Mouse (Mus musculus) ES-E14 (cell line): ENCODE measurements around the gene Maob.

Source experiments
- CHD2 ChIP-seq: IDR thresholded peaks from 2 replicates; pipeline ENCODE4 v1.6.1; 2014; ENCODE audit warnings: mild to moderate bottlenecking, low read depth, low read length, inconsistent platforms
- HCFC1 ChIP-seq: IDR thresholded peaks from 2 replicates; pipeline ENCODE4 v1.6.1; 2012; ENCODE audit warnings: low read length, inconsistent platforms, borderline replicate concordance; ENCODE audit not compliant: insufficient read depth
- MAFK ChIP-seq: IDR thresholded peaks from 2 replicates; pipeline ENCODE4 v1.6.1; 2014; ENCODE audit warnings: mild to moderate bottlenecking, low read depth, low read length, inconsistent platforms; ENCODE audit not compliant: insufficient read depth

- no peak for TF ChIP-seq MAFK
- no peak for TF ChIP-seq HCFC1
- TF ChIP-seq CHD2 = no peak
These were observed 103.1 kb downstream of the Maob start for GRCm38 (mm10) chrX:16714033-16714432.
